Mouse (Mus musculus): ENCODE results near the gene Sv2c.
"Not testable (repeated sequence)": the region's sequence is repeated elsewhere in the genome, so short reads cannot be mapped to it uniquely, and the experiment has no call there.

Sv2c gene

GRCm38 (mm10) chr13:96045396-96045795 lies 87.0 kb downstream of the Sv2c start:
- no peak for DNase-seq

- no peak for DNase-seq
These were observed 91.9 kb downstream of the Sv2c start for GRCm38 (mm10) chr13:96040275-96041042.

GRCm38 (mm10) chr13:96039536-96039935 lies 92.8 kb downstream of the Sv2c start:
- no peak for DNase-seq

GRCm38 (mm10) chr13:96030368-96031223 lies 101.8 kb downstream of the Sv2c start:
- DNase-seq, result peak; percentile 45

GRCm38 (mm10) chr13:96023858-96024257 lies 108.5 kb downstream of the Sv2c start:
- DNase-seq, result no peak

- no peak for DNase-seq
These were observed 116.9 kb downstream of the Sv2c start for GRCm38 (mm10) chr13:96015516-96015915.

GRCm38 (mm10) chr13:96010861-96011511 lies 121.4 kb downstream of the Sv2c start:
- no peak for DNase-seq

GRCm38 (mm10) chr13:96008975-96009374 lies 123.4 kb downstream of the Sv2c start:
- DNase-seq, result no peak

- no peak for DNase-seq
These were observed 124.2 kb downstream of the Sv2c start for GRCm38 (mm10) chr13:96008154-96008553.

- DNase-seq, result no peak
These were observed 128.8 kb downstream of the Sv2c start for GRCm38 (mm10) chr13:96003539-96003938.

GRCm38 (mm10) chr13:96002475-96002874 lies 129.9 kb downstream of the Sv2c start:
- no peak for DNase-seq

GRCm38 (mm10) chr13:95999396-95999795 lies 133.0 kb downstream of the Sv2c start:
- no peak for DNase-seq

GRCm38 (mm10) chr13:95997294-95997693 lies 135.1 kb downstream of the Sv2c start:
- DNase-seq, result no peak

GRCm38 (mm10) chr13:95994705-95995703 lies 137.4 kb downstream of the Sv2c start:
- peak; percentile 15 for DNase-seq

GRCm38 (mm10) chr13:95988181-95988580 lies 144.2 kb downstream of the Sv2c start:
- DNase-seq, result no peak

- no peak for DNase-seq
These were observed 145.2 kb downstream of the Sv2c start for GRCm38 (mm10) chr13:95987147-95987546.

GRCm38 (mm10) chr13:95986375-95986774 lies 146.0 kb downstream of the Sv2c start:
- DNase-seq, result peak; percentile 38

GRCm38 (mm10) chr13:95975225-95975624 lies 157.2 kb downstream of the Sv2c start:
- DNase-seq, result no peak

GRCm38 (mm10) chr13:95974106-95974505 lies 158.3 kb downstream of the Sv2c start:
- DNase-seq, result no peak

- peak; percentile 86 for DNase-seq
These were observed 158.9 kb downstream of the Sv2c start for GRCm38 (mm10) chr13:95973368-95973958.

- not testable (repeated sequence) for DNase-seq
These were observed 164.3 kb downstream of the Sv2c start for GRCm38 (mm10) chr13:95968031-95968430.

- no peak for DNase-seq
These were observed 165.6 kb downstream of the Sv2c start for GRCm38 (mm10) chr13:95966791-95967190.
